Mouse (Mus musculus) heart, adult 9 months (tissue): ENCODE results near the gene Ttll8.

Experiments
- DNase-seq, 2 experiments: peaks; one replicate each; pipeline ENCODE4 v3.0.0; 2022; ENCODE audit warnings: low spot score in 2 of 2

Gene Ttll8

GRCm38 (mm10) chr15:88882851-88883250 lies 71.4 kb downstream of the Ttll8 start:
- no peak for DNase-seq

DNA sequence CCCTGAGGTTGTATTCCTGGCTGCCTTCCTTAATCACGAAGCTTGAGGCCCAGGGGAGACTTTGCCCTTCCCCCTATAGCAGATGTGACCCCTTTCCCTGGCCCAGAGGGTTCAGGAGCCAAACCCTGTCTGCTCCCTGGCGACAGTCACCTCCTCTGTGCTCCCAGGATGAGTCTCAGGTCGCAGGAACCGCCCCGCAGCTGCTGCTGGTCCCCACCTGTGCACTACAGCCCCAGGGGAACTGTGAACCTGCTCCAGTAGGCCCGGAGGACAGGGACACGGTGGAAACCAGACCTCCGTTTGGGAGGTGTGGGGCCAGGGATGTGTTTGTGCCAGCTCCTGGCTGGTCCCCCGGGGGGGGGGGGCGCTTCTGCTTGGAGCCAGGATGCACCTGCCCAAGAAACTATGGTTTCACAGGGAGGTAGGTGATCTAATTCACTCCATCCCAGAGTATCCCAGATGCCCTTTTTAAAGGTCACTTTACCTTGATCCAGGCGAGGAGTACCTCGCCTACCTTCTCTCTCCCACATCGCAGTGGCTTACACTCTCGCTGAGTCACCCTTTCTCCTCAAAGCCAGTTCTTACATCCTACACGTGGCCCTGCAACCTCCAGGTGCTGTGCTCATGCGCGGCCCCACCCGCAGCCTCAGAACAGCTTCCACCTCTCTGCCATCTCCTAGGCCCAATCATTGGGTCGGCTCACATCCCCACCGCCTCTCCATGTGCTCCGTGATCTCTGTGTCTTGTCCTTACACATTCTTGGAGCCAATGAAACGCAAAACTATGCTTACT lies 72.8 kb downstream of the Ttll8 start:
- no peak for DNase-seq

DNA sequence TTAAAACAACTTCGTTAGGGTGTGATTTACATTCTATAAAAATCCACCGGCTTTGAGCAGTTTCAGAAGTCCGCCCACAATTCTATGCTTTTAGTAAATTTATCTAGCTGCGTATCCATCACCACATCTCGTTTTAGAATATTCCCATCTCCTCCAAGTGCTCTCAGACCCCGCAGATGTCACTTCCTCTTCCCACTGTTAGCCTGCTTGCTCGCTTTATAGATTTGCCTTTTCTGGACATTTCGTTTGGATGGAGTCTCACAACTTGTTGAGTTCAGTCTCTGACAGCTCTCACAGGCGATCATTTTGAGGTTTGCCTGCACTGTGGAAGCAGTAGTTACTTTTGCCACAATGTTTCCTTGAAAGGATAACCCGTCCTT lies 77.2 kb downstream of the Ttll8 start:
- no peak for DNase-seq

- DNase-seq, result peak in 1 of 2 experiments; percentile 78
Observed at GRCm38 (mm10) chr15:88876155-88877020, 77.8 kb downstream of the Ttll8 start.

GRCm38 (mm10) chr15:88875625-88876081 lies 78.6 kb downstream of the Ttll8 start:
- DNase-seq, result peak; percentile 81 to 82

GRCm38 (mm10) chr15:88874477-88874876 lies 79.7 kb downstream of the Ttll8 start:
- DNase-seq, result no peak

GRCm38 (mm10) chr15:88874061-88874460 lies 80.2 kb downstream of the Ttll8 start:
- no peak for DNase-seq

DNA sequence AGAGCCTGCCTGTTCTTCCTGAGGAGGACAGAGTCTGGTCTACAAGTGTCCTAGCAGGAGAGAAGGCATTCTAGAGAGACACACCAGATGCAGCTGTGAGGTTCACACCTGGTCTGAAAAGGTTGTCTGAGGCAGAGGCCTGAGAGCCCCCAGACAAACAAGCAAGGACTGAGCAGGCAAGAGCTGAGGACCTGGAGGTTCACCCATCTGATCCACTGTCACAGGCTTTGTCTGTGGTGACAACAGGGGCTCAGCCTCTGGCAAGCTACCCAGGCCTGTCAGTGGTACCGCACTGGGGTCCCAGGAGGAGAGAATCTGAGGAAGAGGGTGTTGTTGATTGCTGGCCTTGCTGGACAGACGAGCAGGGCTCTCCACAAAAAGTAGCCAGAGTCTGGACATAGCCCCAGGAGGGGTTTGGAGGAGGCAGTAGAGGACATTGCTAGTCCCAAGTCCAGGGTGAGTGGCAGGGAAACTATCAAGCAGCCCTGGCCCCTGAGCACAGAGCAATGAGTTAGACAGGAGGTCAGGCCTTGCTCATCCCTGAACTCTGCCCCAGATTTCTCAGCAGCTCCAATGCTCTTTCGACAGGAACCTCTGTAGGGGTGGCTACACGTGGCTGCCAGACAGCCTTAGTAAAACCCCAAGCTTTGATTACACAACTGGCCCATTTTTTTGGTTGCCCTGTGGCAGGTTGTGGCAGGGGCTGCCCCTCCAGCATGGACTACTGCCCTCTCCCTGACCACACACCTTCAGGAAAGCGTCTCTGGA lies 83.6 kb downstream of the Ttll8 start:
- DNase-seq, result no peak

DNA sequence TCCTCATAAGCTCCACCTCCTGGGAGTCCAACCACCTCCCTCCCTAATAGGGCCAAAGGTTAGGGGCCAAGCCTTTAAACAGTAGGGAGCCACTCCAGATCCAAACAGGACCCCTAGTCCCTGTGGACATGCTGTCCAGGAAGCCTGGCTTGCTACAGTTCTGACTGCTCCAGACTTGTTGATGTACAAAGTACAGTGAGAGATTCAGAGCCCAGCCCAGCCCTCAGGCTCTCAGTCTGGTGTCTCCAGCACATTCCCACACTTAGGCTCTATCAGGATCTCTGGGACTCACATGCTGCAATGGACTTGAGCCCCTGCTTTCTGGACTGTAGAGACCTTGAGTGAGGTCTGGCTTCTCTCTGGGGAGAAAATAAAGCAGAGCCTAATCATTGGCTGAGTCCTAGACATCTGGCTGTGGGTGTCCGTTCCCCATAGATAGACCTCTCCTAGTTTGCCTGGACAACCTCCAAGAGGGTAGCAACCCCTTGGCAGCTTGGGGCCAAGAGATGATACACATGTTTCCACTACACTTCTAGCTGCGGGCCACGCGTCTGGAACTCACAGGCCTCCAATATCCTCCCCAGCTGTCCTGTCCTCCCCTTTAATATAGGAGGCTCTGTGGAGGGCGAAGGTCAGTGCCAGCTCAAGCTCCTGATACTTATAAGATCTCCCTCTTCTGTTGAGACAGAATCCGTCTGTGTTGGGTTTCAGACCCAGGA lies 86.0 kb downstream of the Ttll8 start:
- DNase-seq, result peak; percentile 81 to 89

- peak; percentile 90 to 91 for DNase-seq
Observed at GRCm38 (mm10) chr15:88867368-88868023, 86.7 kb downstream of the Ttll8 start.

DNA sequence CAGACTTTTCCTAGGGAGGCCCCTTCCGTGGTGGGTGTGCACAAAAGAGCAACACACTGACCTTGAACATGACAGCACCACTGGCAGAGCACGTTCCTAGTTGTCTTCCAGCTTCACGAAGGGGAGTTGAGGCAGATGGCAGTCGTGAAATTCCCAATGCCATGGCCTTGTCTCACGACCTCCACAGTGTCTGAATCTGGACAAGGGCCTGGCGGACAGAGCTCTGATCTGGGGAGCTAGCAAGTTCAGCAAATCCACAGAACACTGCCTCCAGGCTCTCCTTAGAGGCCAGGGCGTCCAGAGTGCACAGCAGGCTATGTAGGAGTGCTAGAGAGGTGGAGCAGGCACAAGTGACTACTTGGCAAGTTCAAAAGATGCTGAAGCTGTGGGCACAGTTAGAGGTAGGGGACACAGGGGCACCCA lies 87.3 kb downstream of the Ttll8 start:
- no peak for DNase-seq

- DNase-seq, result no peak
Observed at GRCm38 (mm10) chr15:88865888-88866695, 88.1 kb downstream of the Ttll8 start.

DNA sequence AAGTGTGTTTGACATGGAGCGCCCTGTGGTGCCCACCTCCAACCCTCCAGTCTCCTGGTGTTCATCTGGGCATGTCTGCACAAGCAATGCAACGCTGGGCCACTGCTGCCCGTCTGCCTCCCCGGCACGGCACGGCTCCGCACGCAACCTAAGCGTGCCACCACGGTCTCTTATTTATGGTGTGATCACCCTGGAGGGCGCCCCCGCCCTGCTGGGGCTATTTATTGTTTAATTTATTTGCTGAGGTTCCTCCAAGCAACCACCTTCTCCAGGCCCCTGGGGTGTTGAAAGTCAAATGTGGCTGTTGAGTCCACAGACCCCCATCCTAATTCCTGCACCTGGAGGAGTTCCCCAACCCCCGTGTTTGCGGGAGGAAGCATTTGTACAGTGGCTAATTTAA lies 89.2 kb downstream of the Ttll8 start:
- DNase-seq, result no peak

DNA sequence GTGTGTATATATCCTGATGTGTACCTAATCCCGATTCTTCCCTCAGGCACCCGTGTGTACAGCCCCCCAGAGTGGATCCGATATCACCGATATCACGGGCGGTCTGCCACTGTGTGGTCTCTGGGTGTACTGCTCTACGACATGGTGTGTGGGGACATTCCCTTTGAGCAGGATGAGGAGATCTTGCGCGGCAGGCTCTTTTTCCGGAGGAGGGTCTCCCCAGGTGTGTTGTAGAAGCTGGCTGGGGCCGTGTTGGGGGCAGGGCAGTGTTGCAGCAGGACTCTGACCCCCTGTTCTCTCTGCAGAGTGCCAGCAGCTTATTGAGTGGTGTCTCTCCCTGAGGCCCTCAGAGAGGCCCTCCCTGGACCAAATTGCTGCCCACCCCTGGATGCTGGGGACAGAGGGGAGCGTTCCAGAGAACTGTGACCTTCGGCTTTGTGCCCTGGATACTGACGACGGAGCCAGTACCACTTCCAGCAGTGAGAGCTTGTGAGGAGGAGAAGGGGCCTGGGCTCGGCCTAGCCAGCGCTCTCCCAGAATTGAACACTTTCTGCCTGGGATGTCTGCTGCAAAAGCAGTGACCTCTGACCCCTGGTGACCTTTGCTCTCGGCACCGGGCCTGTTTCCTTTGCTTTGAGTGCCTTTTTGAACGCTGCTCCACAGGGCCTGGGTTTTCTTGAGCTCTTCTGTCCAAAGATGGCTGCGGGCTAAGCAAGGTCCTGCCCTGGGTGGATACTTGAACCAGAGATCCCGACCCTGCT lies 89.8 kb downstream of the Ttll8 start:
- peak in 1 of 2 experiments; percentile 52 for DNase-seq

DNA sequence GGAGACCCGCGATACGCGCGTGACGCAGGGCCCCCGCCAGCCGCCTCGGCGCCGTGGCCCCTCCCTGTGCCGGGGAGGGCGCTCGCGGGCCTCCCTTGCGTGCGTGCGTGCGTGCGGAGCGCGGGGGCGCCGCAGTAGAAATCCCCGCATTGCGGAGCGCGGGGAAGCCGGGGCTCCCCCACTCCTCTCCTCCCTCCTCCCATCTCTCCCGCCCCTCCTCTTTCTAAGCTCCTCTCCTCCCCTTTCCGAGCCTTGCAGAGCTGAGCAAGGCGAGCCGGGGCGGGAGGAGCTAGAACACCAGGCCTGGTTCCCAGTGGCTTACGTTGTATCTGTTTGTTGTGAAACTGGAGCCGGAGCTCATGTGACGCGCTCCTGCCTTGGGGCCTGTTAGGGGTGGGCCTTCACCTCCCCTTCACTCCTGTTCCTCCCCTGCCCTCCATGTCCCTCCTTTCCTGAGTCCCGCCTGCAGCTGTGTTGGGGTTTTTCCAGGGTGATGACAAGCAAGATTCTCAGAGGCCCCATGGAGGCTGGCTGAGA lies 90.5 kb downstream of the Ttll8 start:
- peak; percentile 97 for DNase-seq

- peak in 1 of 2 experiments; percentile 59 for DNase-seq
Observed at GRCm38 (mm10) chr15:88862881-88863694, 91.1 kb downstream of the Ttll8 start.

DNA sequence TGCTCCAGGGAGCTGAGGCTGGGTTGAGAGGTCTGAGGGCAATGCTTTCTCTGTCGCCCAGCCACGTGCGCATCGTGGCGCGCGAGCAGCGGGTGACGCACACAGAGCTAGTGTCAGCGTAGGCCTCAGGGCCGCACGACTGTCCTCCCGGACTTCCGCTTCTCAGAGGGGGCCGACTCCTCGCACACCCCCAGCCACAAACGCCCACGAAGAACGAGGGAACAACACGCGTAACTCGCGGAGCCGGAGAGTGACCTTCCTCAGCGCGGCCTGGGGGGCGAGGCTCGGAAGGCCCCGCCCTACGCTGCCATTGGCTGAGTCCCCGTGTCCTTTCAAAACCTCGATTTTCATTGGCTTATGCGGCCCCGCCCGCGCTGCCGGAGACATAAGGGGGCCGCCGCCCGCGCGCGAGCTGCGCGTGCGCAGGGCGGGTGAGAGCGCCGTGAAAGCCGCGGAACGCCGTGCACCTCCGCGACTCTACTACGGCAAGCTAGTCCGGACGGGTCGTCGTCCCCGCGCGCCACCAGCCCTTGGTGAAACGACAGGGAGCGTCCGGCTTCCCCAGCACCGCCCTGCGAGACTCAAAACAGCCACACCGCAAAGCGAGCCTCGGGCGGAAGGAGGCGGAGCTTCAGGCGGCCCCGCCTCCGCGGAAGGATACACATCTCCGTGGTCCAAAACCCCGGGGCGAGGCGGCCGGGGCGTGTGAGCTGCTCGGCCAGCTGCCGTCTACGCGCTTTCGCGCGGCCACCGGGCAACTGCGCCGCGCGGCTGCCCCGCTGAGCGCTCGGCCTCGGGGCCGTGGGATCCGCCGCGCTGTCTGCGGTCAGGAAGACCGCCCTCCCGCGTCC lies 92.2 kb downstream of the Ttll8 start, which contains the start of gene Pim3:
Gene Pim3 (plus strand): TSS at position 415 of the 851 bp plus-strand sequence.
- peak; percentile 98 to 99 for DNase-seq
